Mouse (Mus musculus): Measurements from ENCODE around the gene Cacna1e. TPM values are rescaled to one million over a fixed set of nuclear protein-coding genes. Genes with fewer than 3 reads are reported as not detected.

The Cacna1e gene
- polyA plus RNA-seq, 1 experiment from 2014 or later = 0.25 TPM

GRCm38 (mm10) chr1:154728682-154729081, 155.6 kb downstream of the Cacna1e start:
- Histone ChIP-seq H3K9ac (no peak overlapping the region), H3K27ac (ENCODE audit: low read depth) (no peak overlapping the region), H3K36me3 (ENCODE audit: insufficient read depth) (no peaks in the 10 kb centered on the region), H3K4me2 (no peak overlapping the region), H3K4me3 (ENCODE audit: low read depth, low read length) (no peak overlapping the region), H3K27me3 (ENCODE audit: insufficient read depth, low read length) (peaks cover 58% of the 10 kb centered on the region), H3K9me3 (ENCODE audit: low read depth, low read length) (no peaks in the 10 kb centered on the region), H3K4me1 (ENCODE audit: insufficient read depth) (no peaks in the 10 kb centered on the region)
- DNase-seq = no peak
- no peak for TF ChIP-seq CTCF (IDR thresholded peaks at IDR 0.05; ENCODE audit: low read depth)
- ATAC-seq (ENCODE audit: insufficient read depth) = no peak
- WGBS = 50% methylated on average over 5 of the region's 5 CpGs

- TF ChIP-seq CTCF (IDR thresholded peaks at IDR 0.05; ENCODE audit: low read depth) = no peak
- Histone ChIP-seq H3K9me3 (ENCODE audit: low read depth, low read length) (no peaks in the 10 kb centered on the region), H3K27ac (ENCODE audit: low read depth) (no peak overlapping the region), H3K4me1 (ENCODE audit: insufficient read depth) (no peaks in the 10 kb centered on the region), H3K4me2 (no peak overlapping the region), H3K36me3 (ENCODE audit: insufficient read depth) (no peaks in the 10 kb centered on the region), H3K9ac (no peak overlapping the region), H3K4me3 (ENCODE audit: low read depth, low read length) (no peak overlapping the region), H3K27me3 (ENCODE audit: insufficient read depth, low read length) (peaks cover 65% of the 10 kb centered on the region)
- DNase-seq (no peak), ATAC-seq (ENCODE audit: insufficient read depth) (no peak)
- 66% methylated on average over 8 of the region's 8 CpGs for WGBS
Observed at GRCm38 (mm10) chr1:154727696-154728095, 156.6 kb downstream of the Cacna1e start.

GRCm38 (mm10) chr1:154726361-154727161, 157.7 kb downstream of the Cacna1e start:
- H3K9ac ChIP-seq = no peak overlapping the region
- no peaks in the 10 kb centered on the region for H3K36me3 ChIP-seq (ENCODE audit: insufficient read depth)

GRCm38 (mm10) chr1:154725356-154726320, 158.7 kb downstream of the Cacna1e start:
- Histone ChIP-seq H3K27me3 (ENCODE audit: insufficient read depth, low read length) (peaks cover 67% of the 10 kb centered on the region), H3K27ac (ENCODE audit: low read depth) (no peak overlapping the region), H3K4me1 (ENCODE audit: insufficient read depth) (no peaks in the 10 kb centered on the region), H3K9me3 (ENCODE audit: low read depth, low read length) (no peaks in the 10 kb centered on the region), H3K4me2 (peak overlapping the region; percentile 59), H3K9ac (no peak overlapping the region), H3K36me3 (ENCODE audit: insufficient read depth) (no peaks in the 10 kb centered on the region), H3K4me3 (ENCODE audit: low read depth, low read length) (peak overlapping the region; percentile 27; the same call in 1 of the 2 replicates)
- TF ChIP-seq CTCF (IDR thresholded peaks at IDR 0.05; ENCODE audit: low read depth) = no peak
- ATAC-seq (ENCODE audit: insufficient read depth) (no peak), DNase-seq (no peak)
- 30% methylated on average over 35 of the region's 35 CpGs for WGBS

More at GRCm38 (mm10) chr1:154726361-154727161, 157.7 kb downstream of the Cacna1e start:
- TF ChIP-seq CTCF (IDR thresholded peaks at IDR 0.05; ENCODE audit: low read depth) = no peak
- H3K27me3 ChIP-seq (ENCODE audit: insufficient read depth, low read length) = peaks cover 67% of the 10 kb centered on the region
- no peaks in the 10 kb centered on the region for H3K9me3 ChIP-seq (ENCODE audit: low read depth, low read length)
- H3K4me2 ChIP-seq = peak overlapping the region; percentile 59
- peak; percentile 48 for DNase-seq
- ATAC-seq (ENCODE audit: insufficient read depth) = 0 out of 2 replicates have a peak, but pooled peaks have one; percentile 50
- peak overlapping the region; percentile 27 for H3K4me3 ChIP-seq (ENCODE audit: low read depth, low read length)
- no peaks in the 10 kb centered on the region for H3K4me1 ChIP-seq (ENCODE audit: insufficient read depth)
- 2% methylated on average over 40 of the region's 45 CpGs for WGBS
- no peak overlapping the region for H3K27ac ChIP-seq (ENCODE audit: low read depth)

- ATAC-seq (ENCODE audit: insufficient read depth) (peak; percentile 21; the same call in 1 of the 2 replicates), DNase-seq (peak; percentile 69)
- no peak overlapping the region for H3K4me3 ChIP-seq (ENCODE audit: low read depth, low read length)
Observed at GRCm38 (mm10) chr1:154723537-154724286, 160.6 kb downstream of the Cacna1e start.

GRCm38 (mm10) chr1:154723078-154723477, 161.2 kb downstream of the Cacna1e start:
- H3K4me2 ChIP-seq = 0 out of 2 replicates have a peak overlapping the region, but pooled peaks have one; percentile 4
- DNase-seq = no peak

More at GRCm38 (mm10) chr1:154723537-154724286, 160.6 kb downstream of the Cacna1e start:
- WGBS = 3% methylated on average over 19 of the region's 19 CpGs
- 0 out of 2 replicates have a peak overlapping the region, but pooled peaks have one; percentile 4 for H3K4me2 ChIP-seq
- no peak overlapping the region for H3K27ac ChIP-seq (ENCODE audit: low read depth)
- no peak overlapping the region for H3K9ac ChIP-seq
- no peaks in the 10 kb centered on the region for H3K9me3 ChIP-seq (ENCODE audit: low read depth, low read length)
- TF ChIP-seq CTCF (IDR thresholded peaks at IDR 0.05; ENCODE audit: low read depth) = no peak
- H3K4me1 ChIP-seq (ENCODE audit: insufficient read depth) = no peaks in the 10 kb centered on the region
- peaks cover 62% of the 10 kb centered on the region for H3K27me3 ChIP-seq (ENCODE audit: insufficient read depth, low read length)
- H3K36me3 ChIP-seq (ENCODE audit: insufficient read depth) = no peaks in the 10 kb centered on the region

More at GRCm38 (mm10) chr1:154723078-154723477, 161.2 kb downstream of the Cacna1e start:
- ATAC-seq (ENCODE audit: insufficient read depth) = no peak
- Histone ChIP-seq H3K36me3 (ENCODE audit: insufficient read depth) (no peaks in the 10 kb centered on the region), H3K9ac (no peak overlapping the region), H3K4me3 (ENCODE audit: low read depth, low read length) (no peak overlapping the region), H3K27me3 (ENCODE audit: insufficient read depth, low read length) (peaks cover 56% of the 10 kb centered on the region), H3K27ac (ENCODE audit: low read depth) (no peak overlapping the region), H3K9me3 (ENCODE audit: low read depth, low read length) (no peaks in the 10 kb centered on the region), H3K4me1 (ENCODE audit: insufficient read depth) (no peaks in the 10 kb centered on the region)
- WGBS = 29% methylated on average over 6 of the region's 6 CpGs
- no peak for TF ChIP-seq CTCF (IDR thresholded peaks at IDR 0.05; ENCODE audit: low read depth)

Data from lung, embryonic 14.5 days (tissue).